Mouse (Mus musculus) bone marrow macrophage, adult 2 months (primary cell): Measurements from ENCODE around the gene Tada1. TPM values are rescaled to one million over a fixed set of nuclear protein-coding genes. Genes with fewer than 3 reads are reported as not detected.

ENCODE experiments used
- H3K27ac ChIP-seq: 2 replicates; pipeline ENCODE4 v1.5.1; 2012; ENCODE audit warnings: low read depth, low read length; ENCODE audit not compliant: insufficient read depth
- H3K4me1 ChIP-seq: 2 replicates; pipeline ENCODE4 v1.6.1; 2012; ENCODE audit warnings: low read length; ENCODE audit not compliant: control insufficient read depth, insufficient read depth
- H3K4me3 ChIP-seq: 2 replicates; pipeline ENCODE4 v1.5.1; 2012; ENCODE audit warnings: mild to moderate bottlenecking, low read length, moderate library complexity; ENCODE audit not compliant: insufficient read depth
- CTCF ChIP-seq: IDR thresholded peaks from 2 replicates; pipeline ENCODE4 v1.5.1; 2012; ENCODE audit warnings: low read depth, mild to moderate bottlenecking, low read length, moderate library complexity
- POLR2A ChIP-seq: IDR thresholded peaks from 2 replicates; pipeline ENCODE4 v1.6.1; 2012; ENCODE audit warnings: mild to moderate bottlenecking, low read depth, low read length, borderline replicate concordance
- polyA plus RNA-seq: library from polyadenylated mRNA; stranded (reverse); fragments of >200 nt; gene quantifications from 2 replicates; pipeline ENCODE4 v1.2.4, GENCODE M21; 2012; ENCODE audit not compliant: missing spikeins, insufficient read depth, insufficient read length

Gene Tada1
- polyA plus RNA-seq, 1 experiment: 24.4 TPM

DNA sequence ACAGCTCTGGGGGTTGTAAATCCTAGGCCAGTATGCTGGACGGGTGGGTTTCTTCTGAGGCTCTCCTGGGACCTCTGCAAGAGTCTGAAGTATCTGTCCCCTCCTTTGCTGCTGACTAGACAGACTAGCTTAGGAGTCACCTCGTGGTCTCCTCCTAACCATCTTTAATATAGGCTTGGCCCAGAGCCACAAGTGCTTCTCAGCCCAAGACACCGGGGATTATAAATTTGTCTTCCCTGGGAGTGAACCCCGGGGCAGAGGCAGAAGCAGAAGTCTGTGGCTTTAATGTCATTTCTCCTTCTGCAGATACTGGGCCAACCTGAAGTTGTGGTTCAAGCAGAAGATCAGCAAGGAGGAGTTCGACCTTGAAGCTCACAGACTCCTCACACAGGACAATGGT, 2.9 kb downstream of the Tada1 start:
- H3K4me1 ChIP-seq: peaks cover 25% of the 10 kb centered on the region
- TF ChIP-seq POLR2A (no peak), CTCF (no peak)
- peak overlapping the region; percentile 17; the same call in 1 of the 2 replicates for H3K4me3 ChIP-seq
- no peak overlapping the region for H3K27ac ChIP-seq

GRCm38 (mm10) chr1:166382626-166383025, 3.7 kb downstream of the Tada1 start:
- Histone ChIP-seq H3K4me1 (peaks cover 25% of the 10 kb centered on the region), H3K27ac (no peak overlapping the region), H3K4me3 (no peak overlapping the region)
- TF ChIP-seq POLR2A (no peak), CTCF (no peak)

GRCm38 (mm10) chr1:166384614-166385013, 5.7 kb downstream of the Tada1 start:
- TF ChIP-seq POLR2A: no peak
- no peak for TF ChIP-seq CTCF
- H3K4me1 ChIP-seq: peaks cover 22% of the 10 kb centered on the region
- no peak overlapping the region for H3K4me3 ChIP-seq
- no peak overlapping the region for H3K27ac ChIP-seq

GRCm38 (mm10) chr1:166385431-166385830, 6.5 kb downstream of the Tada1 start:
- Histone ChIP-seq H3K4me1 (peaks cover 21% of the 10 kb centered on the region), H3K27ac (no peak overlapping the region)
- TF ChIP-seq POLR2A: no peak
- TF ChIP-seq CTCF: no peak

DNA sequence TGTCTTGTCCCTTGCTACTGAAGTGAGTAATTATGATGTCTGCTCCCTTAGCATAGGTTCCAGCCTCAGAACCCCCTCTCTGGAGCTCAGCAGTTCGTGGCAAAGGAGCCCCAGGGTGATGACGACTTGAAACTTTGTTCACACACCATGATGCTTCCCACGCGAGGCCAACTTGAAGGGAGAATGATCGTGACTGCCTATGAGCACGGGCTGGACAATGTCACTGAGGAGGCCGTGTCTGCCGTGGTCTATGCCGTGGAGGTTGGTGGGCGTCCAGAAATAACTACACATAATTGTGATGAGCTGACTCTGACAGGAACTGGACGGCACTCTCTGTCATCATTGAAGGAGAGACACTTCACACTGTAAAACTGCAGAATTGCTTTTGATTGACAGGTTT, 9.6 kb downstream of the Tada1 start:
- H3K4me3 ChIP-seq: no peak overlapping the region
- no peaks in the 10 kb centered on the region for H3K4me1 ChIP-seq
- TF ChIP-seq POLR2A (no peak), CTCF (no peak)
- no peak overlapping the region for H3K27ac ChIP-seq

More at GRCm38 (mm10) chr1:166385431-166385830, 6.5 kb downstream of the Tada1 start:
- no peak overlapping the region for H3K4me3 ChIP-seq

- no peak overlapping the region for H3K4me3 ChIP-seq
- peaks cover 3% of the 10 kb centered on the region for H3K4me1 ChIP-seq
- no peak for TF ChIP-seq POLR2A
- no peak for TF ChIP-seq CTCF
- H3K27ac ChIP-seq: no peak overlapping the region
Observed at GRCm38 (mm10) chr1:166389406-166390125, 10.7 kb downstream of the Tada1 start.

- Histone ChIP-seq H3K27ac (no peak overlapping the region), H3K4me3 (no peak overlapping the region), H3K4me1 (peaks cover 3% of the 10 kb centered on the region)
- TF ChIP-seq POLR2A (no peak), CTCF (no peak)
Observed at GRCm38 (mm10) chr1:166391671-166392070, 12.8 kb downstream of the Tada1 start.

DNA sequence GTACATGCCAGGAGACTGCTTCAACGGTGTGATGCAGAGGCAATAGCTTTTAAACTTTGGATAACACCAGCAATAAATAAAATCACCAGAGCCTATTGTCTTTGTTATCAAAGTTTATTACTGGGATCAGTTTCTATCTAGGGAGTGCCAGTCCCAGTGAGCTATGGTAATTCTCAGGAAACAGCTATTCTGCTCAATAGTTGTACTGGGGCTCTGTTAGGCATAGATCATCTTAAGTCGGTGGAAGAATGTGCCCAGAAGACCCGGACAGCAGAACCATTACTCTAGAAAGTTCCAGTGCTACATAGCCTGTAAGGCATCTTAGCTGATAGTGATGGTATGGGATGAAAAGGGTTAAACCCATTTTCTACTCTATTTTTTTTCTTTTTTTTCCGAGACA, 15.9 kb downstream of the Tada1 start:
- Histone ChIP-seq H3K4me3 (no peak overlapping the region), H3K4me1 (peaks cover 3% of the 10 kb centered on the region), H3K27ac (no peak overlapping the region)
- TF ChIP-seq CTCF (no peak), POLR2A (no peak)

- TF ChIP-seq CTCF (no peak), POLR2A (no peak)
- Histone ChIP-seq H3K27ac (no peak overlapping the region), H3K4me3 (no peak overlapping the region), H3K4me1 (peaks cover 4% of the 10 kb centered on the region)
Observed at GRCm38 (mm10) chr1:166395661-166396060, 16.8 kb downstream of the Tada1 start.

GRCm38 (mm10) chr1:166396381-166396780, 17.5 kb downstream of the Tada1 start:
- Histone ChIP-seq H3K4me1 (peaks cover 7% of the 10 kb centered on the region), H3K27ac (no peak overlapping the region), H3K4me3 (no peak overlapping the region)
- TF ChIP-seq POLR2A: no peak

DNA sequence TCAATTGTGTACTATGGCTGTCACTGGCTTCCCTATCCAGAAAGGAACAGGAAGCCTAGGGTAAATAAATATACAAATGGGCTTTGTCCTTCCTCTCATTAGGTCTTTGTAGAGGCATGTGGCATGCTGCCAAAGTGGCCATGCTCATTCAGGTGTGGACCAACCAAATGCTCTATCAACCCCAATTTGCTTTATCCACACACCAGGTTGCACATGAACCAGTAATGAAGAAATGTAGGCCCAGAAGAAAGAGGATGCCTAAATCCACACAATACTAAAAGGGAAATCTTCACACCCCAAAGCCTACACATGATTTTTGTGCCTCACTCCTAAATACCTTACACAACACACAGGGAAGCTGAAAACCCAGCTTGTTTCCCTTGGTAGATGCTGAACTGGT, 22.6 kb downstream of the Tada1 start:
- no peak overlapping the region for H3K4me3 ChIP-seq
- H3K27ac ChIP-seq: no peak overlapping the region
- peaks cover 7% of the 10 kb centered on the region; the same call in 1 of the 2 replicates for H3K4me1 ChIP-seq
- TF ChIP-seq POLR2A (no peak), CTCF (no peak)

GRCm38 (mm10) chr1:166402003-166402402, 23.1 kb downstream of the Tada1 start:
- H3K4me1 ChIP-seq: peaks cover 7% of the 10 kb centered on the region; the same call in 1 of the 2 replicates
- no peak overlapping the region for H3K4me3 ChIP-seq
- no peak overlapping the region for H3K27ac ChIP-seq
- TF ChIP-seq CTCF (no peak), POLR2A (no peak)
